Mouse (Mus musculus) liver, postnatal 0 days (tissue): ENCODE measurements around the gene Pola2. TPM values are rescaled to one million over a fixed set of nuclear protein-coding genes. Genes with fewer than 3 reads are reported as not detected.
A peak's percentile ranks its signal among the peaks of the same experiment; 100 is the strongest.

ENCODE experiments used
- ATAC-seq: fragments of 200-750 bp; cut with Nextera tagmentation; 2 replicates; pipeline ENCODE4 v1.8.0; 2017; ENCODE audit warnings: mild to moderate bottlenecking, moderate library complexity
- DNase-seq: peaks from one replicate; pipeline ENCODE4 v3.0.0-alpha.2; 2016
- H3K27ac ChIP-seq: fragments of 300-500 bp; sonication (generic); 2 replicates; pipeline ENCODE4 v1.5.1; 2014; ENCODE audit warnings: antibody characterized with exemption, moderate library complexity, mild to moderate bottlenecking, low read depth
- H3K27me3 ChIP-seq: fragments of 300-500 bp; sonication (generic); 2 replicates; pipeline ENCODE4 v1.6.1; 2014; ENCODE audit warnings: low read length, control low read depth, mixed read lengths; ENCODE audit not compliant: insufficient read depth
- H3K36me3 ChIP-seq: fragments of 300-500 bp; sonication (generic); replicated peaks from 2 replicates; pipeline ENCODE4 v1.6.1; 2014; ENCODE audit warnings: mild to moderate bottlenecking, control low read depth, low read length, moderate library complexity, mixed read lengths; ENCODE audit not compliant: insufficient read depth
- H3K4me1 ChIP-seq: fragments of 300-500 bp; sonication (generic); 2 replicates; pipeline ENCODE4 v1.6.1; 2014; ENCODE audit warnings: antibody characterized with exemption, mild to moderate bottlenecking, control low read depth; ENCODE audit not compliant: insufficient read depth
- H3K4me2 ChIP-seq: fragments of 300-500 bp; sonication (generic); 2 replicates; pipeline ENCODE4 v1.6.1; 2014; ENCODE audit warnings: low read depth, mild to moderate bottlenecking, low read length, moderate library complexity, mixed read lengths
- H3K4me3 ChIP-seq: fragments of 300-500 bp; sonication (generic); 2 replicates; pipeline ENCODE4 v1.5.1; 2014; ENCODE audit warnings: low read depth, low read length
- H3K9ac ChIP-seq: fragments of 300-500 bp; sonication (generic); replicated peaks from 2 replicates; pipeline ENCODE4 v1.6.1; 2014; ENCODE audit warnings: mild to moderate bottlenecking, moderate library complexity
- H3K9me3 ChIP-seq: fragments of 300-500 bp; sonication (generic); 2 replicates; pipeline ENCODE4 v1.6.1; 2016; ENCODE audit warnings: mild to moderate bottlenecking, control low read depth, low read length, mixed read lengths
- CTCF ChIP-seq: sonication (generic); IDR thresholded peaks from 2 replicates; pipeline ENCODE4 v1.5.1; 2016; ENCODE audit warnings: antibody characterized with exemption, low read depth
- EP300 ChIP-seq: IDR thresholded peaks from 2 replicates; pipeline ENCODE4 v1.6.1; 2016; ENCODE audit warnings: antibody characterized with exemption, low read depth, mild to moderate bottlenecking
- WGBS: fragments of 180-500 bp; shearing (Covaris S2); extraction: QIAGEN DNeasy Blood & Tissue Kit; methylation state at CpG from one replicate; pipeline ENCODE4 v1.1.7; 2014; ENCODE audit not compliant: insufficient replicate concordance; 5-methylcytosine and 5-hydroxymethylcytosine counted together
- polyA plus RNA-seq: library from polyadenylated mRNA; unstranded; fragments of >200 nt; fragmentation: Nextera tagmentation; extraction: Ambion mirVana; gene quantifications from 2 replicates; pipeline ENCODE4 v1.2.1, GENCODE M21; 2015

Pola2 gene
- polyA plus RNA-seq, 1 experiment from 2014 or later = 21.5 TPM

DNA sequence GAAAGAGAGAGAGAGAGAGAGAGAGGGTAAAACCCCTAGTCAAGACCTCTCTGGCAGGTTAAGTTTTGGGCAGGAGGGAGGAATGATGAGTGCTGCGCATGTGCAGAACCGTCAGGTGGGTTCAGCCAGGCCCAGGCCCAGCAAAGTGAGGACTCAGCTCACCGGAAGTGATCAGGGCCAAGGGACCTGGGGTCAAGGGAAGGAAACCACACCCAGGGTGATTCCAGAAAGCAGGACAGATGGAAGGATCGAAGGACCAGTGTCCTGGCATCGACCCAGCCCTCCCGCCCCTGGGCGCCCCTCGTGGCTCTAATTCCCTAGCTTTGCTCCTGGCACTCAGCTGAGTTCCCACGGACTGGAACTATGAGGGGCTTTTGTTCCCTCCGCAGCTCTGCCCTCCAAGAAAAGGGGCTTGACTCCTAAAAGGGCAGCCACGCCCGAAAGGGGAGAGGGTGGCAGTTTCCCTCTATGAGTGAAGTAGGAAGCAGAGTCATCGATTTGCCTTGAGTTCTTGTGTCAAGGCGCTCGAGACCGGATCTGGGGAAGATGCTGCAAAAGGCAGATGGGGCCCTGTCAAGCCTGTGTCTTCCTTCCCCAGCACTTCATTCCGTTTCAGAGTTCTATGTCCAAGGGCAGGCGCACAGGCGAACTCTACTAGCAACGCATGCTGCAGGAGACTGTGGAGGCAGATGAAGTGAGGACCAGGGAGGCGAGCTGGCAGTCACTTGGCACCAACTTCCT, 26.7 kb downstream of the Pola2 start:
- WGBS = 71% methylated on average over 21 of the region's 21 CpGs
- no peak for ATAC-seq
- peak overlapping the region; percentile 42 for H3K4me2 ChIP-seq

DNA sequence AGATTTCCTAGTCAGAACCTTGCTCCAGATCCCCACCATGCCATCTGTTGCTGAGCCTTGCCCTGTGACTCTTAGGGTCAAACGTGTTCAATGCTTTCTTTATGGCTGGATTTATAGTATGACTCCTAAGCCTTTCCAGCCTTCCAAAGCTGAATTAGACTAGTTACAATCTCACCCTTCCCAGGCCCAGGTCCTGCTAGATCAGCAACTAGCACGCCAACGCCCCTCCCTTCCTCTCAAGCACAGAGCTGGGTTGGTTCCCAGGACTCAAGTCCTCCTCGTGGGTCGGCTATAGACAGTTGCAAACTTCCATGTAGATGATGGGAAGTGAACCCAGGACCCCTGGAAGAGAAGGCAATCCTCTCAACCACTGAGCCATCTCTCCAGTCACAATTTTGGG, 28.3 kb downstream of the Pola2 start:
- H3K9me3 ChIP-seq = no peaks in the 10 kb centered on the region
- H3K27ac ChIP-seq = peak overlapping the region; percentile 32; the same call in 1 of the 2 replicates
- ATAC-seq (no peak), DNase-seq (no peak)
- 54% methylated on average over 5 of the region's 5 CpGs for WGBS
- no peak overlapping the region for H3K4me2 ChIP-seq
- H3K9ac ChIP-seq = no peak overlapping the region
- H3K27me3 ChIP-seq = no peaks in the 10 kb centered on the region
- H3K4me3 ChIP-seq = no peak overlapping the region
- H3K4me1 ChIP-seq = peaks cover 25% of the 10 kb centered on the region
- TF ChIP-seq CTCF (no peak), EP300 (no peak)
- H3K36me3 ChIP-seq = peaks cover 7% of the 10 kb centered on the region; the same call in 1 of the 2 replicates

More for the DNA sequence above, 26.7 kb downstream of the Pola2 start:
- peaks cover 18% of the 10 kb centered on the region for H3K36me3 ChIP-seq
- peaks cover 21% of the 10 kb centered on the region for H3K4me1 ChIP-seq
- peak overlapping the region; percentile 66; the same call in 1 of the 2 replicates for H3K27ac ChIP-seq
- H3K9me3 ChIP-seq = no peaks in the 10 kb centered on the region
- H3K9ac ChIP-seq = no peak overlapping the region
- H3K27me3 ChIP-seq = no peaks in the 10 kb centered on the region
- TF ChIP-seq CTCF = no peak
- no peak overlapping the region for H3K4me3 ChIP-seq
- DNase-seq = no peak

DNA sequence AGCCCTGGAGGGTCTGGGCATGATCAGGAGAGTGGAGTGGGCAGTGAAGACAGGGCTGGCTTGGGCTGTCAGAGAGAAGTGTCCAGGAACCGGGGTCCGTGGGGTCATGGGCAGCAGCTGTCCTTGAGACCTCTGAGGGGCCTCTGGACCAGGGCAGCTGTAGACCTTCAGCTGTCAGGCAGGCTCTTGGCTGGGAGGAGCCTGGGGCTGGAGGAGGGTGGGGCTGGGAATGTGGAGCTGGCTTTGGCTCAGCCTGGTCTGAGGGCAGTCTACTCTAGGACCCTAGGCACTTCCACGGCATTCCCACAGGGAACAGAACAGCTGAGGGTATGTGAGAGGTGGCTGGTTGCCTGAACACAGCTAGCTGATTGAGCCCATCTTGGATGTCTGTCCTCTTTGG, 28.7 kb downstream of the Pola2 start:
- no peaks in the 10 kb centered on the region for H3K27me3 ChIP-seq
- H3K4me1 ChIP-seq = peaks cover 25% of the 10 kb centered on the region
- no peak overlapping the region for H3K4me2 ChIP-seq
- no peaks in the 10 kb centered on the region for H3K9me3 ChIP-seq
- WGBS = 57% methylated on average over 3 of the region's 3 CpGs
- H3K27ac ChIP-seq = peak overlapping the region; percentile 32; the same call in 1 of the 2 replicates
- peaks cover 2% of the 10 kb centered on the region; the same call in 1 of the 2 replicates for H3K36me3 ChIP-seq
- H3K4me3 ChIP-seq = no peak overlapping the region
- H3K9ac ChIP-seq = no peak overlapping the region
- ATAC-seq (no peak), DNase-seq (no peak)
- no peak for TF ChIP-seq EP300
- TF ChIP-seq CTCF = no peak

DNA sequence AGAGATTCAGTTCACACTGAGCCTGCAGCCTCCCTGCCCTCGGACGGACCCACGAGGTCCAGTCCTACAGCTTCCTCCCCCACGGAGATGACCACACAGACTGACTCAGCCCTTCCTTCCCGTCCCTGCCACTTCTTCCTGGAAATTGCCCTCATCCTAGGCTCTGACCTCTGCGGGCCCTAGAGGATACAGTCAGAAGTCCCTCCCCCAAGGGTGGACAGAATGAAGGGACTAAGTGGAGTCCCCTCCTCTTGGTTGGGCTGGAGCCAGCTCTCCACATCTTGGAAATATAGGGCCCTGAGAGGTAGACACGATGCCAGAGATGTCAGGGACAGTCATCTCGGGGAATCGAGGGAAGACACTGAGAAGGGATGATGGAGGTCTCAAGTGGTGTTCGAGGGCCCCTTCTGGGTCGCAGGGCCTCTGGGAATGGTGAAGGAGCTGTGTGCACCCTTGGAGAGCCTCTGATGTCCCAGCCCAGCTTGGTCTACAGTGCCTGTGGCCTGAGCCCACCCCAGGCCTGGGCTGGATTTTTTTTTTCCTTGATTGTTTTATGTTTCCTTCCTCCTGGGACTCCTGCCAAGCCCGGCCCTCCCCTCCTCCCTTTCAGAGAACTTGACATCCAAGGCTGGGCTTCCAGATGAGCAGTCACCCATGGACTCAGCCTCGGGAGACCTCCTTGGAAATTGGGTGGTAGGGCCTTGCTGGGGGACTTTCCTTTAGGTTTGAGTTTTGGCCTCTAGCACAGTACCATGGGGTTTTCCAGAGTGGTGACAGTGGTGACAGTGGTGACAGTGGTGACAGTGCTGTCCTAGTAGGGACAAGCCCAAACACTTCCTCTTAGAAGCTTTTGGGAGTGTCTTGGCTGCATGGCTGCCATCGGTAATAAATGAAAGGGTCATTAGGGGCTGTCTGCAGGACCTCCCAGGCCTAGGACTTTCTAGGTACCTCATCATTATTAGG, 34.1 kb downstream of the Pola2 start:
- Histone ChIP-seq H3K36me3 (no peaks in the 10 kb centered on the region), H3K4me3 (no peak overlapping the region), H3K4me1 (peaks cover 25% of the 10 kb centered on the region), H3K27ac (peak overlapping the region; percentile 58), H3K27me3 (no peaks in the 10 kb centered on the region; the same call in 1 of the 2 replicates), H3K9me3 (no peaks in the 10 kb centered on the region), H3K4me2 (no peak overlapping the region), H3K9ac (no peak overlapping the region)
- DNase-seq (no peak), ATAC-seq (peak; percentile 48)
- no peak for TF ChIP-seq CTCF
- no peak for TF ChIP-seq EP300
- WGBS = 52% methylated on average over 14 of the region's 14 CpGs

DNA sequence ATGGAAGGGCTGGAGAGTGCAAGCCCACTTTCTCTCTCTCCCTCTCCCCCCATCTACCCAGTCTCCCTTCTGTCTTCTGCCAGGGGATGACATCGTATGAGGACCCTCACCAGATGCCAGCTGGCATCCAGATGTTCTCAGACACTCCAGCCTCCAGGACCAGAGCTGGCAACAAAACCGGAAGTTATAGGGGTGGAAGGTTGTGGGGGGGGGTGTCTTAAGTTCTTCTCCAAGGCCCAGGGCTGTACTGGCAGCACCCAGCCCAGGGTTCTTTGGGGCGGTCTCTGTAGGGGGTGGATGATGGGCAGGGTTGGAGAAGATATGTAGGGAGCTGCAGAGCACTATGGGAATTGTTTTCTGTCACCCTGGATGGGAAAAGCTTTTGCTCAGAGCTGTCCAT, 35.5 kb downstream of the Pola2 start:
- WGBS = 68% methylated on average over 3 of the region's 3 CpGs
- Histone ChIP-seq H3K4me1 (peaks cover 33% of the 10 kb centered on the region), H3K27me3 (no peaks in the 10 kb centered on the region; the same call in 1 of the 2 replicates), H3K4me2 (no peak overlapping the region), H3K36me3 (no peaks in the 10 kb centered on the region), H3K9me3 (no peaks in the 10 kb centered on the region), H3K9ac (no peak overlapping the region), H3K4me3 (no peak overlapping the region), H3K27ac (no peak overlapping the region)
- no peak for DNase-seq
- TF ChIP-seq EP300 (no peak), CTCF (no peak)
- no peak for ATAC-seq

DNA sequence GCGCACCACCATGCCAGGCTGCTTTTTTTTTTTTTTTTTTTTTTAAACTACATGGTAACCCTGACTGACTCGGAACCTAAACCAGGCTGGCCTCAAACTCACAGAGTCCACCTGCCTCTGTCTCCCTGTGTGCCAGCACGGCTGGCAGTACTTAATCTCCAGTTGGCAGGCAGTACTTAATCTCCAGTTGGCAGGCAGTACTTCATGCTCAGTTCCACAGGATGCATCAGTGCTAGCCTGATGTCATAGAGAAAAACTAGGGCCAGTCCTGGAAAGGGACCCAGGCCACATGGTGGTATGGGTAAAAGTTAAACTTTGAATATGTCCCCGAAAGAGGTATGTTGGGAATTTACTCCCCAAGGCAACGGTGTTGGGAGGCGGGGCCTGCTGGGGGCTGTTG, 35.9 kb downstream of the Pola2 start:
- Histone ChIP-seq H3K9ac (no peak overlapping the region), H3K4me3 (no peak overlapping the region), H3K27ac (no peak overlapping the region), H3K36me3 (no peaks in the 10 kb centered on the region), H3K9me3 (no peaks in the 10 kb centered on the region), H3K4me1 (peaks cover 35% of the 10 kb centered on the region), H3K4me2 (no peak overlapping the region), H3K27me3 (no peaks in the 10 kb centered on the region; the same call in 1 of the 2 replicates)
- TF ChIP-seq EP300 (no peak), CTCF (no peak)
- 65% methylated on average over 6 of the region's 6 CpGs for whole genome bisulfite sequencing
- DNase-seq (no peak), ATAC-seq (no peak)
